Mouse (Mus musculus): ENCODE results near the gene Theg.

Gene Theg

DNA sequence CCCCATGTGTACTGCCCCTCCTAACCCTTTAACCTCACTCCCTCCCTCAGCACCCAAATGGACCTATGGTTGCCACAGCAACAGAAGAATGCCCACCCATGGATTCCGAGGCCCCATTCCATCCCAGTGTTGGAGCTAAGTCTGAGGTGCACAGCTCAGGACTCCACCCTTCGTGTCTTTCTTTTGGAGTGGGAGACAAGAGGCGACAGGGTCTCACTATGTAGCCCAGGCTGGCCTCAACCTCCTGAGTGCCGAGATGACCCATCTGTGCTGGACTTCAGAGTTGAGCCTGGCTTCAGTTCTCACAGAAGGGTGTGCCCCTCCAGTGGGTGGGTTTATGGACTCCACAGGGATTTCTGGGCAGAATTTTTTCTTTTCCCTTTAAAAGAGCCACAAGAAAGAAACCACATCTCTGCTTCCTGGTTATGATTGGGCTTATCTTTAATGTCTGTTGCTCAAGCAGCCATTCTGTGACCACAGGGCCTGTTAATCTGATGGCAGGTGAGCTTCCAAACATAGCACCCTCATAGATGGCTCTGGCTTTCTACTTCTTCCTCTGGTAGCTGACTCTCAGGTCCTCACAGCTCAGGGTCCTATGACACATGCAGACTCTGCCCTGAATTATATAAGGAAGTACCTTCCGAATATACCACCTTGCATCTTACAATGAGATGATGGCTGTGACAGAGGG lies at the start of gene Theg:
Gene Theg (minus strand): TSS at position 271 of the 691 bp plus-strand sequence.
- no peak for DNase-seq (ENCODE audit: low spot score)

DNA sequence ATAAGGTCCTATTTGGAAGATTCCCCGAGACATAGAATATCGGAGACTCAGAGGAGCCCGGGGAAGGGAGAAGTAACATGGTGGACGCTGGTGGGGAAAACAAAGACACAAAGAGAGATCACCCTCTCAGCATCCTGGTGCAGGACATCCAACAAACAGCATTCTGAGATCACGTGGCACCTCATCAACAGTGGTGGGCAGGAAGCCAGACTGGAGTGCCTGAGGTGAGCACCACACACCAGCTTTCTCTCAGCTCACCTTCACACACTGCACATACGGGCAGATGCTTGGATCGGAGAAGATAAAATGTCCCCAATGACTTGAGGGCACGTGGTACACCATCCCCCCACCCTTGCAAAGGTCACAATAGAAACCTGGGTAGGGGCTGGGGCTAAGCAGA lies 49.2 kb upstream of the Theg start:
- no peak for DNase-seq (ENCODE audit: low spot score)

DNA sequence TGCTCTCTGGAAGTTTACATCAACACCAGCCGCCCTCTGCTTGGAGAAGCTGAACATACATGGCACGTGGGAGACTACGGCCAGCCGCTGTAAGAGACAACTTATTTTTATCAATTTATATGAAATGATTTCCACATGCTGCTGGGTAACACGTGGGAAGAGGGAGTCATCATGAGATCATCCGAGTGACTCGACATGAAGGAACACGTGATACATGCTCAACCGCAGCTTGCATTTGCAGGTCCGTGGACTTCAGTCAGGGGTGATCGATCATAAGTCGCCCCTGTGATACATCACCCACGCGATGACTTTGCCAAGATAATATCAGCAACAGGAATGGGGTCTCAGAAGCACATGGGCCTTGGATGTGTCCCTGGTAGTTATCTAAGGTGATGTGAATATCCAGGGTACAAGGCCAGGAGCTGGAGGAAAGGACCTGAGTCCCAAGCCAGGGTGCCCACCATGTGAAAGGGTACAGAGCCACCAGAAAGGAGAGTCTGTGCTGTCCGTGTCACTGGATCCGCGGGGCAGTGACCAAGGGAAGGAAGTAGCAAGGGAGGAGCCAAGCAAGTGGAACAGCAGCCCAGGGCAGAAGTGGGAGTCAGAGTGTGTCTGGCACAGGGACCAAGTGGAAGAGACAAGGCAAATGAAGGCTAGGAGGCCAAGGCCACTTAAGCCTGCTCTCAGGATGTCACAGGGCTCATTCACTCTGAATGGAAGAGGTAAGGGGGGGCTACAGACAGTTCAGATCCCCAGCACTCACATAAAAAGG lies 46.1 kb upstream of the Theg start:
- no peak for DNase-seq (ENCODE audit: low spot score)

DNA sequence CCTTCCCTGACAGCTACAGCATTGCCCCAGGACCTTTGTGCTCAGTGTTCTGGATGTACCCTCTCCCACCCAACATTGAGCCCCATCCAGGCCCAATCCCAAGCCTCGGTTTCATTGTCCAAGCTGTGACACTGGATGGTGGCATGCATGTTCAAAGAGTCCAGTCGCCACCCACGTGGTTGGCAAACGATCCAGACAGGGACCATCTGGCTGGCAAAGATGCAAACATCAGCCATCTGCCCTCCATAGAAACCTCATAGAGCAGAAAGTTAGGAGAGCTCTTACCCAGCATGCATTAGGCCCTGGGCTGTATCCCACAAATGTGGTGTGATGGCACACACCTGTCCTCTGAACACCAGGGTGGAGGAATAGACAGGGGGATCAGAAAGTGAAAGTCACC lies 44.3 kb upstream of the Theg start:
- DNase-seq (ENCODE audit: low spot score) = no peak

DNA sequence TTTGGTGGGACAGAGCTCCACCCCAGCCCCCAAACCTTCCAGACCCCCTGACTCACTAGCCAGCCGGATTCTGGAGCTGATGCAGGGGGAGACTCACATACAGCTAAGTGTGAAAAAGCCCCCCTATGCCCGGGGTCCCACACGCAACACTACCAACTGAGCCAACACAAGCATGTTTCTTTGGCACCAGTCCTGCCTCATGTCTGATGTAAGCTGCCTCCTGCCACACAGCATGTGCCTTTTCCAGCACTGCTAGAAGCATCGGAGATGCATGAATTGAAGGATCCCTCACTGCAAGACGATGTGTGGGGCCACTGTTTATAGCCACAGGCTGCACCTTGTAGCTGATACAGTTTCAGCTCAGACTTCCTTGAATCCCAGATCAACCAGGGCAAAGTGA lies 41.2 kb upstream of the Theg start:
- no peak for DNase-seq (ENCODE audit: low spot score)

DNA sequence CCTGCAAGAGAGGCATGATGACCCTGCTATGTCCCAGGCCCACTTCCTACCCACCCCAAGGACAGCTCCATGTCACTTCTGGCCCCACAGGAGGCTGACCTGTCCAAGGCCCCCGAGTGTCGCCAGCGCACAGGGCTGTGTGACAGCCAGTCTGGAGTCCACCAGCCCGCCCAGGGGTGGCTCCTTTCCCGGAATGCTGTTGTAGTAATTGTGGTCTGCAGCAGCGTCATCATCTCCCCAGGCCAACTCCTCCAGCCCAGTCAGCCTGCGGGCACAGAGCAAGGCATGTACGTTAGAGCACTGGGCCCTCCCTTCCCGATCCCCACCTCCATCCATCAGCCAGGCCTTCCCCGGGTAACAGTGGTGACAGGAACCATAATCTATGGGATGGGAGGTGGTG lies 39.0 kb upstream of the Theg start:
- no peak for DNase-seq (ENCODE audit: low spot score)

DNA sequence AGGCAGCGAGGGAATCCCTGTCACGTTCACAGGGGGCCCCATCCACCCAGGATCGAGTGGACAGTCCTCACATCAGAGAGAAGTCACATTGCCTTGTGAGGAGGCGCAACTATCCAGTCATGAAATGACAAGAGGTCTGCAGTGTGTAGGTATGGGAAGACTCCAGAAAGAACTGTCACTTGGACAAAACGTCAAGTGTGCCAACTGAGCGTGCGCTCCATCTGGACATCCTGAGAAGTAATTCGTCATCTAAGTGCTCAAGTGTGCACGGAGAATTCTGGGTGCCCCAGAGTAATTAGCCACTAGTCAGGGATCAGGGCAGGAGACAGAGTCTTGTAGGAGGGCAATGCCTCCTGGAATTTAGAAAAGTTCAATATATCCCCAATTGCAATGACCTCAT lies 38.3 kb upstream of the Theg start:
- no peak for DNase-seq (ENCODE audit: low spot score)

DNA sequence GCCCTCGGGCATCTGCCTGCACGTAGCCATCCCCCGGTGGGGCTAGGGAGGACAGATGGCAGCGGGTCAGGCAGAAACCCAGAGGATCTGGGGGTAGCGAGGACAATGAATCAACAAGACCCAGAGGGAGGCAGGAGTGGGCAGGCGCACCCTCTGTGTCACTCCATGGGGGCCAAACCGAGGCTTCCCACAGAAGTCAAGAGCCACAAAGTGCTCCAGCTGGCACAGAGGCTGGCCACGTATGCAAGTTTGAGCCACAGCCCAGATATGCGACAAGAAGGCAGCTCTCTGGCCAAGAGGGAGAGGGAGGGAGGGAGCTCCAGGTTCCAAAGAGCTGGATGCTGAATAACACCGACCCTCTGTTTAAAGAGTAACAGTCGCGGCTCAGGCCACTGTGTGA lies 36.8 kb upstream of the Theg start:
- no peak for DNase-seq (ENCODE audit: low spot score)

DNA sequence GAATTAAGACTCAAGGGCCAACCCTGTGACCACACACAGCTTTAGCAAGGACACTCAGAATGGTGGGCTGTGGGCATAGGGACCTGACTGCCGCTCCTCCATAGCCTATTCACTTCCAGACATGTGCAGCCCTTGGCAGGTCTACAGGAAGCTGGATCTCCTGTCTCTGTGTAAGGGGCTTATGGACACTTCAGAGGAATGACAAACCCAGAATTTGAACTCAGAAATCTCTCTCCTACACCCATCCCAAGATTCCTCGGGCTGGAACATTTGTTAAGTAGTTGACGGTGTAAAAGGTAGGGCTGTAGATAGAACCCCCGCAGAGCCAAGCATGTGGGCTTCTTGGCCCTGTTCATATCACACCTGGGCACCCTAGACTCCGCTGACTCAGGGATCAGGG lies 29.2 kb upstream of the Theg start:
- DNase-seq (ENCODE audit: low spot score) = no peak

DNA sequence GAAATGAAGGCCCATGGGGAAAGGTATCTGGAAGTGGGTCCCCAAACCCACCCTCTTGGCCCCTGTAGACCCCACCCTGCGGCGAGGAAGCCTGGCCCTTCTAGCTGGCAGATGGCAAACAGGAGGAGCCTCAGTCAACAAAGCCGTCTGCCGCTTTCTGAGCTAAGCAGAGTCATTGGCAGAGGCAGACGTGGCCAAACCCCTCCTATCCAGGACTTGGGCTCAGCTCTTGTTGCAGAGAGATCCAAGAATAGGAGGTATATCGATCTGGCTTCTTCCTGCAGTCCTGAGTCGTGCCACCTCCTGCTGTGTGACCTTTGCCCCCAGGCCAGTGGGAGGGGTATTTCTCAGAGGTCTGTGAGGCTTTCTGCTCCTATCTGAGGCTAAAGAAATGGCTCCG lies 28.7 kb upstream of the Theg start:
- no peak for DNase-seq (ENCODE audit: low spot score)

DNA sequence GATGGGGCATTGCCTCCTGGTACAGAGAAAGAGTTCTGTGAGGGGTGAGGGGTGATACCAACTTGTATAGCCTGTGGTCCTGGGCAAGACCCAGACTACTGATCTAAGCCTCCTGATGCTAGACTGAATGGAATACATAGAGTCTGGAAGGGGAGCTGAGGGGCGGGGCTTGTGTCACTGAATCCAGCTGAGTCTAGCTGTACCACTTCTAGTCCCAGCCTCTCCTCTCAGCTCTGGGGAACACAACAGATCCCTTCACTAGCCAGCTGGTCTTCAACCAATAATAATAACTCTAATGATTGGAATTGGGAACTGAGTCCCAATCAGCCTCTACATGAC lies 27.1 kb upstream of the Theg start:
- no peak for DNase-seq (ENCODE audit: low spot score)

DNA sequence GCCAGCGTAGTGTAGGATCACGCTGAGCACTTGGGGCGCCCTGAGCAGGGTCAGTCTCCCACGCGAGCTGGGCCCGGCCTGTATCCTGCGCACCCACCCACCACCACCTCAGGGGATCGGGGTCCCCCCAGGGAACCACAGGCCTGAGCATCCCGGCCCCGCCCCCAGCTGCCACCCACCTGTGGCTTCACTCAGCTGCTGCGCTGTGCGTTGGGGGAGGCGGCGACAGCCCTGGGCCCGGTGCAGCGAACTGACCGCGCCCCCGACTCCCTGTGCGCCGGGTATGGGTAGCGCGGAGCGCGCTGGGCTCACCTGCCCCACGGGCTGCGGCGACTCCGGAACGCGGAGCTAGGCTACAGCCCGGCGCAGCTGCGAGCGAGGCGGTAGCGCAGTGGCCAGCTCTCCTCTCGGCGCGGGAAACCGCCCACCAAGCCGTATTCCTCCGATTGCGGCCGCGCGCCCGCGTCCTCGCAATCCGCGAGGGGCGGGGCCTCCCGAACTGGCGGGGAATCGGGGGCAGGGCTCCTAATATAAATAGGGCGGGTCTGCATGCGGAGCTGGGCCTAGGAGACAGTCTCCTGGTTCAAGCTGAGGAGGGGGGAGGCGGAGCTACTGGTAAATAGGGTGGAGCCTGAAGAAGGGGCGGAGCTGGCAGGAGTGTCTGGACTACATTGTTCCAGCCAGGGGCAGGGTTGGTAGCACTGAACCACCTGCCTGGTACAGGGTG lies 26.6 kb upstream of the Theg start, which contains the start of gene C2cd4c:
Gene C2cd4c (minus strand): TSS at position 448 of the 727 bp plus-strand sequence.
- DNase-seq (ENCODE audit: low spot score) = no peak

DNA sequence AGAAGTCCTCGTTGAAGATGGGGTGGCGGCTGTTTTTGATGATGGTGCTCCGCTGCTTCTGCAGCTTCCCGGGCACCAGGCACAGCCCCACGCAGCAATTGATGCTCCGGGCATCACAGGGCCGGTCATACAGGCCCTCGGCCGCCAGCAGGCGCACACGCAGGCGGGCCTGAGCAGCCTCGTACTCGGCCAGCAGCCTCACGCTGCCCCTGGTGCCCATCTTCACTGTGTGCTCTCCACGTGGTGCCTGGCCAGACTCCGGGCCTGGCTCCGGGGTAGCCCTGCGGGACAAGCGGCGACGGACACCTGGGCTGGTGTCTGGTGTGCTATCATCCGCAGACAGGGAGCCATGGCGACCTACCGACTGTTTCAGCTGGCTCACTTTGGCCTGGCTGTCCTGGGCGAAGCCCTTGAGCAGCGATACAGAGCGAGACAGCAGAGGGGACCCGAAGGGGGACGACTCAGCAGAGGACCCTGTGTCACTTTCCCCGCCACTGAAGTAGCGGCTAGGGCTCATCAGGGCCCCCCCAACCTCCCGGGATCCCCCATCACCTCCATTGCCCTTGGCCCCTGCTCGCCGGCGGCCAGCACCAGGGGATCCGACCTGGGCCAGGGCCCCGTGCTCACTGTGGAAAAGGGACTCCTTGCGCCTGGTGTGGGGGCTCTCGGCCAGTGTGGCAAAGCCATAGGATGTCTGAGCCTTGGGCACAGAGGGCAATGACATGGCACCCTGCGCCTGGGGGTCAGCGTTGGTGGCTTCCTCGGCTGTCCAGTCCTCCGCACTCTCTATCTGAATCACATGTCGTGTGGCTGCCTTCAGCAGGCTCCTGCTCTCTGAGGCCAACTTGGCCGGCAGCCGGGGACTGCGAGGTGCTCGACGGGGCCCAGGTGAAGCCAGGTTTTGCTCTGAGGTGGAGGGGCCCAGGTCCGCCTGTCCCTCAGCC lies 25.3 kb upstream of the Theg start:
- DNase-seq (ENCODE audit: low spot score) = no peak

DNA sequence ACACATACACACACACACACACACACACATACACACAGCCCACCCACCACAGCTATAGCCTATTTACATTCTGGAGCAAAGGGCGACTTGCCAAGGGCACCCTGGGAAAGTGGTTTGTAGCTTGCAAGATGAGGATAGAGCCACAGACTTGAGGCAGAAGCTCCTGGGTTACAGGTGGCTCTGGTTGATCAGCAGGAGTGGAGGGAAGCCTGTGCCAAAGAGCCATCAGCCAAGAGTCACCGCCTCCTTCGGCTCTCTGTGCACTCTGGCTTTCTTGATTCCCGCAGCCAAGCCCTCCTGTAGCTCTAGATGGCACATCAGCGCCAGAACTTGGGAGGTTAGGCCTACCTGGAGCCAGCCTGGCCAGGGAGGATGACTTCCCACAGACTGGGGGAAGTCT lies 24.2 kb upstream of the Theg start:
- no peak for DNase-seq (ENCODE audit: low spot score)

DNA sequence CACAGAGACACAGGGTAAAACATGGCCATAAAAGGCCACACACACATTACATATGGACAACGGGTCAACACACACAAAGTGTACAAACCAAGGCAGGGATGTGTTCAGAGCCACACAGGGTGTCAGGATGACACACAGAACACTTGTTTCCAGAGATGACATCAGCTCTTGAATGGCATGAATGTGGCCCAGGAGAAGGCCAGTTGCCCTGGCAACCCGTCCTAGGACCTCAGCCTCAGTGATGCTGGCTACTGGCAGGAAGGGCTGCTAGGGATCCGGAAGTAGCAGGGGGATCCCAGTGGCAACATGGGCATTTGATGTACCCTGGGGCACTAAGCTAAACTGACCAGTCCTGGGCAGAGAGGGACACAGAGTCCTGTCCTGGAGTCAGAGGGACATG lies 22.1 kb upstream of the Theg start:
- no peak for DNase-seq (ENCODE audit: low spot score)

DNA sequence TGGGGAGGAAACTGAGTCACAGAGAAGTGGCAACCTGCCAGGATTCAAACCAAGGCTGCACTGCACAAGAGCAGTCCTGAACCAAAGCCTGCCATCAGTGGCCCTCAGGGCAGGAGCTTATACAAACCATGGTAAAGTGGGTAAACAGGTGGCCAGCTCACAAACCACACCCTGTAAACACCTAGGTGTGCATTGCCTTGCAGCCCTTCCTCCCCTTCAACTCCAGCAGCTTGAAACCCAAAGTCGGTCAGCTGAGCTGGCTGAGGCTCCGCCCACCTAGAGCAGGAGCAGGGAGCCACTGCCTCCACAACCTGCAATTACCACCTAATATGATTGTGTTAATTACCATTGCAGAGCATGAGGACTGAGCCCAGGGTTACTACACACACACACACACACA lies 20.8 kb upstream of the Theg start:
- DNase-seq (ENCODE audit: low spot score) = no peak

DNA sequence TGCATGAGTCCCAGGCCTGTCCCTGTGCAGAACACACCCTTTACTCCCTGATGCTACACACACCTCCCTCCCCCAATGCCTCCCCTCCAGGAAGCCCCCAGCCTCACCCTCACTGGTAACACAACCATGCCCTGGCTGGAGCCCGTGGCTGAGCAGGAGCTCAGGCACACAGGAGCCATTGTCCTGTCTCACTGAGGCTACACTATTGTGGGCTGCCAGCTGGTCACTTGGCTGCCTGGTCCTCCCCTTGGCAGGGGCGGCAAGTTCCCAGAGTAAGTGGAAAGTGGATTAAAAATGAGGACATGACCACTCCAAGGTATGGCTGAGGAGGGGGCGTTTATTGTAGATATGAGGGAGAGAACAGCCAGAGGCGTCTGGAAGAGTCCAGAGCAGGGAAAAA lies 19.4 kb upstream of the Theg start:
- no peak for DNase-seq (ENCODE audit: low spot score)

DNA sequence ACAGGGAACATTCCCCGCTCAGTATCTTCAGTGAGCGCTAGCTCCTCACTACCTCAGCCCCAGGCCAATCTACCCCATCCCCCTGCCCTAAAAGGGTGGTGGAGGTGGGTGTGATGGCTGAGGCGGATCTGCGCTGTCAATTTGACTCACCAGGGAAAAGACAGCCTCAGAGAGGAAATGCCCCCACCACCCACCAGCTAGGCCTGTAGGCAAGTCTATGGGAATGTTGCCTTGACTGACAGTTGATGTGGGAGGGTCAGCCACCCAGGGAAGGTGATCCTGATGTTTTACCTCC lies 10.8 kb upstream of the Theg start:
- DNase-seq (ENCODE audit: low spot score) = no peak

DNA sequence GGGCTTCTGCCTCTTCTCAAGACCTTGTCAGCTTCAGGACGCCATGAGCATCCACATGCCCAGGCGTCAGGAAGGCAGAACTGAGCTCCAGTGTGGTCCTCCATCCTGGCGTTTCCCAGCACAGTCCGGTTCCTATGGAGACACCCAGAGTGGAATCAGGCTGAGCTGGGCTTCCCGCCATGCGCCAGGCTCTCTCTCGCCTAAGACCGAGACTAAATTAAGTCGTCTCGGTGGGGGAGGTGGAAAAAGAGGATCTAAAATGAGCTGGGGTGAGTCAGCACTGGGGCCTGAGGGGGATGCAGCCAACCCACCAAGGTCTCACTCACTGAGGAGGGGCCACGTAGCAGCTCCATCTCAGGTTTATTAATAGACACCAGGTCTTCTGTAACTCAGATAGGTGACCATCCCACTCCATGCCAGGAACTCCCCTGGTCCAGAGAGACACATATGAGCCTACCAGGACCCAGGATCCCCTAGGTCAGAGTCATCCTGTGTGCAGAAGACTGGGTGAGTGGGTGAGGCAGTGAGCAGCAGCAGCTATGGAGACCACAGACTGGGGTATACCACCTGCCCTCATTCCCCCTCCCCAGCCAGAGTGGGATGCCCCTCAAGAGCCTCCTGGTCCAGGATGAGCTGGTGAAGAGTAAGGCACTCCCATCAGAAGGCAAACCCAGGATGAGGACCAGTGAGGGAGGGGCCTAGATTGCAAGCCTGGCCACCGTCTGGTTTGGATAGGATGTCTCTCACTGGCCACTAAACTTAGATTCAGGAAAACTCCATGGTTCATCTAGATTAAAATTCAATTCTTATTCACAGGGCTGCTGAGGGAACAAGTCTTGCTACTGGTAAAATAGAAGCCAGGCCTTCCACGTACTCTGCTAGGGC lies 10.2 kb upstream of the Theg start:
- DNase-seq (ENCODE audit: low spot score) = no peak

DNA sequence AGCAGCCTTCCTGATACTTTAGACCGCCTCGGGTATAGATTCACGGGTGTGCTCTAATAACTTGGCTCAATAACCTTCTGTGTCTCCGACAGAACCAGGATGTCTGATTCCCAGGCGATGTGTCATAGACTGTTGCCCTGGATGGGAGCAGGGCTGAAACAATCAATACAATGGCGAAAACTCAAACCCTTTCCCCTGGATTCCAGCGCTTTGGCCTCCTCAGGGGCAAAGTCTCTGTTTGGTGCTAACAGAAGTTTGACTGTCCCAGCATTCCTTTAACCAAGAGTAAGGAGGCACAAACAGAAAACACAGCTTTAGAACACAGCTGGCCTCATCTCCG lies 8.4 kb upstream of the Theg start:
- no peak for DNase-seq (ENCODE audit: low spot score)

DNA sequence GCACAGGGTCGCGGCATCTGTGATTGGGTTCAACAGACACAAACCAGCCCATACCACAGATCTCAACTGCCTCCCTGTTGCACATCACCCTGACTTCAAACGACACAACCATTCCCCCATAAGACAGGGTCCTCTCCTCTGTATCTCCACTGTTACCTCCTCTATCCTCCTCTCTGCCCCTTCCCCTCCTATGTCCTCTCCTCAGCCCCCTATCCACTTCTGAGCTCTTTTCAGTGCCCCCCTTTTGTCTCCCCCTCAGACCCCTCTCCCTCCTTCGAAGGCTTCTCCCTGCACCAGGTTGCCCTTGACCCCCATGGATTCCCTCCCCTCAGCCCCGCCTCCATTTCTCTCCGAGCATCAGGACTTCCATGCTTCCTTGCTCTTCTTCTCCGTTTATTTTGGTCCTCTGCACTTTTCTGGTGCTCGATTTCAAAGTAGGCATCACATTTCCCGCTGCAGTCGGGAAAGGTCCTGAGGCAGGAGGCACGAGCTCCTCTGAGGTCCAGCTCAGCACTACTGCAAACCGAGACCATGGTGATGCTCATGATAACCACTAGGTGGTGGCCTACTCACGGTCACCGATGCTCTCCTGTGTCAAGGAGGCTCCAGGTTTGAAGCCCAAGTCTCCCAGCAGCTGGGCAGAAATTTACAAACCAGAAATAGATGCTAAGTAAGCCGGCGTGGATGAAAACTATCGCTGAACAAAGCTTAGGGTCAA lies 7.9 kb upstream of the Theg start:
- no peak for DNase-seq (ENCODE audit: low spot score)

Measured in ovary, postnatal 10 days (tissue).